Mouse (Mus musculus): ENCODE data around the gene Med17. TPM values are rescaled to one million over a fixed set of nuclear protein-coding genes. Genes with fewer than 3 reads are reported as not detected.

Gene Med17
- polyA plus RNA-seq, 1 experiment from 2014 or later = 37.3 TPM

DNA sequence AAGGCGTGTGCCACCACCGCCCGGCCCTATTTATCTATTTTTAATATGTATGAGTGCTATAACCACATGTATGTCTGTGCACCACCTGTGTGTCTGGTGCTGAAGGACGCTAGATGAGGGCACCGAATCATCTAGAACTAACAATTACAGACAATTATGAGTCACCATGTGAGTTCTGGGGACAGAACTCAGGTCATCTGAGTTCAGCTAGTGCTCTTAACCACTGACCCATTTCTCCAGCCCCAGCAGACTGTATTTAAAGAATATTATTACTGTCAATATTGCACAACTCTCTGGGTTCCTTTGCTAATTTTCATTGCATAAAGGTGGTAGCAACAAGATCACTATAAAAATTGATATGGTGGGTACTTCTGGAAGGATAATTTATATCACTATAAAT, 20.3 kb upstream of the Med17 start:
- H3K36me3 ChIP-seq (ENCODE audit: control insufficient read depth, insufficient read depth, low read length) = no peaks in the 10 kb centered on the region
- H3K4me1 ChIP-seq (replicated peaks; ENCODE audit: control insufficient read depth, insufficient read depth, low read length) = no peaks in the 10 kb centered on the region
- H3K9ac ChIP-seq (ENCODE audit: low read depth, low read length) = no peak overlapping the region
- no peak overlapping the region for H3K4me2 ChIP-seq (replicated peaks; ENCODE audit: low read depth, low read length)
- no peak overlapping the region for H3K4me3 ChIP-seq (ENCODE audit: low read depth, low read length)
- DNase-seq (ENCODE audit: low spot score) (no peak), ATAC-seq (ENCODE audit: low FRiP score) (no peak)
- H3K27me3 ChIP-seq (ENCODE audit: control insufficient read depth, insufficient read depth, low read length) = no peaks in the 10 kb centered on the region
- no peak overlapping the region for H3K27ac ChIP-seq (ENCODE audit: low read depth, low read length)
- 81% methylated on average over 5 of the region's 5 CpGs for WGBS
- H3K9me3 ChIP-seq (ENCODE audit: control insufficient read depth, low read length) = no peaks in the 10 kb centered on the region

DNA sequence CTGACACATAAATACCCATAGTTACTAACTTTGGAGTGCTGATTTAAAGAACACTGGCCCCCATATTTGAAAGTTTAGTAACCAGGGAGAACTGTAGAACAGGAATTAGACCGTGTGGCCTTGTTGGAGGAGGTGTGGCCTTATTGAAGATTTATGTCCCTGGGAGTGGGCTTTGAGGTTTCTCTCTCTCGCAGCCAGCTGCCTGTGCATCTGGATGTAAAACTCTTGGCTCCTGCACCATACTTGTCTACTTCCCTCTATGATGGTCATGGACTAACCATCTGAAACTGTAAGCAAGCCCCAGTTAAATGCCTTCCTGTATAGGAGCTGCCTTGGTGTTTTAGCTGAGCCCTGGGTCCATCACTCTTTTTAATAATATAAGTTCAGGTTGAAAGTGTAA, 18.7 kb upstream of the Med17 start:
- no peak overlapping the region for H3K27ac ChIP-seq (ENCODE audit: low read depth, low read length)
- no peak overlapping the region for H3K9ac ChIP-seq (ENCODE audit: low read depth, low read length)
- no peak overlapping the region for H3K4me2 ChIP-seq (replicated peaks; ENCODE audit: low read depth, low read length)
- H3K4me1 ChIP-seq (replicated peaks; ENCODE audit: control insufficient read depth, insufficient read depth, low read length) = no peaks in the 10 kb centered on the region
- DNase-seq (ENCODE audit: low spot score) (no peak), ATAC-seq (ENCODE audit: low FRiP score) (no peak)
- no peaks in the 10 kb centered on the region for H3K27me3 ChIP-seq (ENCODE audit: control insufficient read depth, insufficient read depth, low read length)
- H3K4me3 ChIP-seq (ENCODE audit: low read depth, low read length) = no peak overlapping the region
- 75% methylated on average over 2 of the region's 2 CpGs for WGBS
- H3K9me3 ChIP-seq (ENCODE audit: control insufficient read depth, low read length) = no peaks in the 10 kb centered on the region
- no peaks in the 10 kb centered on the region for H3K36me3 ChIP-seq (ENCODE audit: control insufficient read depth, insufficient read depth, low read length)

DNA sequence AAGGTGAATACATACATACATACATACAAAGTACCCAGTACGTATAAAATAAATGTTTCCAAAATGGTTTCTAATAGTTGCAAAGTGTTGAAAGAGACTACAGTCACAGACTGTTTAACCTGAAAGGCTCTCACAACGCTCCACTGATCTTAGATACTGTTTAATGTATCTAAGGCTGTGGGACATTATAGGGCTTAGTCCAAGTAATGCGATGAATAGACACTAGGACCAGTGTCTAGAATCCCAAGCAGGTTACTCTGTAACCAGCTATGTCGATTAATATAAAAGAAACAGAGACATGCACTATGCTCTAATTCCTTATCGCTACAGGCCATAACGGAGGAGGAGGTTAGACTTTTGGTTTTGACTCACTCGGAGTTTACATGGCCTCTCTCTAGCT, 17.4 kb upstream of the Med17 start:
- no peak for ATAC-seq (ENCODE audit: low FRiP score)
- DNase-seq (ENCODE audit: low spot score) = no peak
- H3K36me3 ChIP-seq (ENCODE audit: control insufficient read depth, insufficient read depth, low read length) = no peaks in the 10 kb centered on the region
- no peak overlapping the region for H3K4me3 ChIP-seq (ENCODE audit: low read depth, low read length)
- no peaks in the 10 kb centered on the region for H3K9me3 ChIP-seq (ENCODE audit: control insufficient read depth, low read length)
- WGBS = 94% methylated on average over 7 of the region's 7 CpGs
- no peaks in the 10 kb centered on the region for H3K4me1 ChIP-seq (replicated peaks; ENCODE audit: control insufficient read depth, insufficient read depth, low read length)
- no peak overlapping the region for H3K27ac ChIP-seq (ENCODE audit: low read depth, low read length)
- H3K9ac ChIP-seq (ENCODE audit: low read depth, low read length) = no peak overlapping the region
- no peaks in the 10 kb centered on the region for H3K27me3 ChIP-seq (ENCODE audit: control insufficient read depth, insufficient read depth, low read length)
- no peak overlapping the region for H3K4me2 ChIP-seq (replicated peaks; ENCODE audit: low read depth, low read length)

DNA sequence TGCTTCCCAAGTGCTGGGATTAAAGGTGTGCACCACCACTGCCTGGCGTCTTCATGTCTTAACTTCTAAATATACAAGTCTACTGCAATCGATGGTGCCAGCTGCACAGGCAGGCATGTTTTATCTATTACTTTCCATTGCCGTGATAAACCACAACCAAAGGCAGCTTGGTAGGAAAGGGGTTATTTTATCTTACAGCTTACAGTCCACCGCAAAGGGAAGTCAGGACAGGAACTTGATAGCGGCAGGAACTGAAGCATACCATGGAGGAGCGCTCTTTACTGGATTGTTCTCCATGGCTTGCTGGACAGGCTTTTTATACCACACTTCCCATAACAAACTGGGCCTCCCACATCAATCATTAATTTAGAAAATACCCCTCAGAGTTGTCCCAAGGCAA, 9.5 kb upstream of the Med17 start:
- Histone ChIP-seq H3K9ac (ENCODE audit: low read depth, low read length) (no peak overlapping the region), H3K36me3 (ENCODE audit: control insufficient read depth, insufficient read depth, low read length) (no peaks in the 10 kb centered on the region), H3K4me2 (replicated peaks; ENCODE audit: low read depth, low read length) (no peak overlapping the region), H3K9me3 (ENCODE audit: control insufficient read depth, low read length) (no peaks in the 10 kb centered on the region), H3K4me3 (ENCODE audit: low read depth, low read length) (no peak overlapping the region), H3K4me1 (replicated peaks; ENCODE audit: control insufficient read depth, insufficient read depth, low read length) (no peaks in the 10 kb centered on the region), H3K27ac (ENCODE audit: low read depth, low read length) (no peak overlapping the region), H3K27me3 (ENCODE audit: control insufficient read depth, insufficient read depth, low read length) (no peaks in the 10 kb centered on the region)
- no peak for ATAC-seq (ENCODE audit: low FRiP score)
- DNase-seq (ENCODE audit: low spot score) = no peak
- 92% methylated on average over 6 of the region's 6 CpGs for WGBS

DNA sequence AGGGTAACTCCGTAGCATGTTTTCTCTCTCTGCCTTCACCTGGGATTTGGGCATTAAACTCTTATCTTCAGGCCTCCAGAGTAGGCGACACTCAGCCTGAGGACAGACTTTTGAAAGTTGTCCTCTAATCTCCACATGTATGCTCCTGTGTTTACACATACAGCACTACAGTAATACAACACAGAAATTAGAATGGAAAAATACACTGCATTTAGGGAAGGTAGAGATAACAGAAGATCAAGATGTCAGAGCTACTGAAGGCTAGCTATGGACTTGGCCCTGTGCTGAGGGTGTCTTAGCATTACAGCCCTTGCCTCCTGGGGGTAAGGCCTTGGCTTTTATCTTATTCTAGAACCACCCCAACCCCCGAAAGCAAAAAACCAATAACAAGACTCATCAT, 8.7 kb upstream of the Med17 start:
- WGBS = 86% methylated on average over 3 of the region's 3 CpGs
- DNase-seq (ENCODE audit: low spot score) (no peak), ATAC-seq (ENCODE audit: low FRiP score) (no peak)
- no peak overlapping the region for H3K27ac ChIP-seq (ENCODE audit: low read depth, low read length)
- no peak overlapping the region for H3K9ac ChIP-seq (ENCODE audit: low read depth, low read length)
- no peaks in the 10 kb centered on the region for H3K36me3 ChIP-seq (ENCODE audit: control insufficient read depth, insufficient read depth, low read length)
- H3K4me3 ChIP-seq (ENCODE audit: low read depth, low read length) = no peak overlapping the region
- no peaks in the 10 kb centered on the region for H3K27me3 ChIP-seq (ENCODE audit: control insufficient read depth, insufficient read depth, low read length)
- no peaks in the 10 kb centered on the region for H3K4me1 ChIP-seq (replicated peaks; ENCODE audit: control insufficient read depth, insufficient read depth, low read length)
- no peak overlapping the region for H3K4me2 ChIP-seq (replicated peaks; ENCODE audit: low read depth, low read length)
- H3K9me3 ChIP-seq (ENCODE audit: control insufficient read depth, low read length) = no peaks in the 10 kb centered on the region

DNA sequence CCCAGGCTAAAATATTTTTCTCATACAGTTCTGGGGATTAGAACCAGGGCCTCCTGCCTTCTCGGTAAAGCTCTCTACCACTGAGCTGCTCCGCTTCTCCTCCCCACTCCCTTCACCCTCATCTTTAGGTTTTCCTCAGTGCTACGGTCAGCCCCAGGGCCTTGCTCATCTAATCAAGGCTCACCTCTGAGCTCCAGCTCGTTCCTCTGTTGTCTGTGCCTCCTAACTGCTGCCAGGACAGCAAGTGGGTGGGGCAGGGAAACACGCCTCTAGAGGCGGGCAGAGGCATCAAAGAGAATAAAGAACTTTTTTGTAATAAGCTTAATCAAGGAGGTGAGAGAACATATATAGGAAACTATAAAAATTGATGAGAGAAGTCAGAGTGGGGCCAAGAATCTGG, 8.1 kb upstream of the Med17 start:
- Histone ChIP-seq H3K9me3 (ENCODE audit: control insufficient read depth, low read length) (no peaks in the 10 kb centered on the region), H3K4me2 (replicated peaks; ENCODE audit: low read depth, low read length) (no peak overlapping the region), H3K27me3 (ENCODE audit: control insufficient read depth, insufficient read depth, low read length) (no peaks in the 10 kb centered on the region), H3K4me3 (ENCODE audit: low read depth, low read length) (no peak overlapping the region), H3K4me1 (replicated peaks; ENCODE audit: control insufficient read depth, insufficient read depth, low read length) (no peaks in the 10 kb centered on the region), H3K9ac (ENCODE audit: low read depth, low read length) (no peak overlapping the region), H3K27ac (ENCODE audit: low read depth, low read length) (no peak overlapping the region), H3K36me3 (ENCODE audit: control insufficient read depth, insufficient read depth, low read length) (no peaks in the 10 kb centered on the region)
- 55% methylated on average over 6 of the region's 6 CpGs for WGBS
- DNase-seq (ENCODE audit: low spot score) = no peak
- no peak for ATAC-seq (ENCODE audit: low FRiP score)

DNA sequence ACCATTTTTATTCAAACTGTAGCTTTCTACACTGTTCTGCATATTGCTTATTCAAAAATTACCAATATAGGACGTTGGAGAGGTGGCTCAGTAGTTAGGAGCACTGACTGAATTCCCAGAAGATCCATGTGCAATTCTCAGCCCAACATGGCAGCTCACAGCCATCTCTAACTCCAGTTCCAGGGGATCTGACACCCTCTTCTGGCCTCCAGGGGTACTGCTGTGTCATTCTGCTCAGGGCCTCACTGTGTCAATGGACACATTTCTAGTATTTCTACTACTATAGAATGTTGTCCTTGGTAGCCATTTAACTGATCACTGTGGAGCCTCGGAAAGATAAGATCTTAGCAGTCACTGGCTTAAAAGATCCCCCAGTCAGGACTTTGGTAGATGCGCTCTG, 5.7 kb upstream of the Med17 start:
- Histone ChIP-seq H3K27ac (ENCODE audit: low read depth, low read length) (no peak overlapping the region), H3K9ac (ENCODE audit: low read depth, low read length) (no peak overlapping the region), H3K4me1 (replicated peaks; ENCODE audit: control insufficient read depth, insufficient read depth, low read length) (0 out of 2 replicates have a peak, but pooled peaks cover 3% of the 10 kb centered on the region), H3K36me3 (ENCODE audit: control insufficient read depth, insufficient read depth, low read length) (no peaks in the 10 kb centered on the region), H3K4me2 (replicated peaks; ENCODE audit: low read depth, low read length) (no peak overlapping the region), H3K4me3 (ENCODE audit: low read depth, low read length) (no peak overlapping the region), H3K27me3 (ENCODE audit: control insufficient read depth, insufficient read depth, low read length) (no peaks in the 10 kb centered on the region), H3K9me3 (ENCODE audit: control insufficient read depth, low read length) (no peaks in the 10 kb centered on the region)
- ATAC-seq (ENCODE audit: low FRiP score) = no peak
- DNase-seq (ENCODE audit: low spot score) = no peak
- WGBS = 70% methylated on average over 3 of the region's 3 CpGs

DNA sequence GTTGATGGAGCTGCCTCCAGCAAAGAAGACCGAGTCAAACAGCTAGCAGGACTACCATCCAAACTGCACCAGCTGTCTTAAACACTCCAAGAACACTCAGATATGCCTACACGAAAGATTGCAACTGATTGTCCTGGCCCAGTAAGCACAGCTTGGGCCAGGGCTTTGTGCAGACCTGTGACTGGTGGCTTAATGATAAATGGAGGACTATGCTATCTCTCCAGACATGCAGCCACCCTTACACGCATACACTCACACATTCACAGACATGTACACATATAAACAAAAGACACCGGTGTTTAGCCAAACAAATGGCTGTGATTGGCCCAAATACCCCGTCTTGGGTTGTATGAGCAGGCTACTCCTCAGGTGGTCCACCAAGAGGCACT, 754 bp upstream of the Med17 start:
- H3K27ac ChIP-seq (ENCODE audit: low read depth, low read length) = no peak overlapping the region
- peak overlapping the region; percentile 77 for H3K4me2 ChIP-seq (replicated peaks; ENCODE audit: low read depth, low read length)
- peak overlapping the region; percentile 97 for H3K9ac ChIP-seq (ENCODE audit: low read depth, low read length)
- H3K4me1 ChIP-seq (replicated peaks; ENCODE audit: control insufficient read depth, insufficient read depth, low read length) = 0 out of 2 replicates have a peak, but pooled peaks cover 3% of the 10 kb centered on the region
- ATAC-seq (ENCODE audit: low FRiP score) (peak; percentile 18), DNase-seq (ENCODE audit: low spot score) (no peak)
- H3K4me3 ChIP-seq (ENCODE audit: low read depth, low read length) = peak overlapping the region; percentile 97
- no peaks in the 10 kb centered on the region for H3K27me3 ChIP-seq (ENCODE audit: control insufficient read depth, insufficient read depth, low read length)
- no peaks in the 10 kb centered on the region for H3K36me3 ChIP-seq (ENCODE audit: control insufficient read depth, insufficient read depth, low read length)
- H3K9me3 ChIP-seq (ENCODE audit: control insufficient read depth, low read length) = no peaks in the 10 kb centered on the region
- 51% methylated on average over 5 of the region's 5 CpGs for WGBS

DNA sequence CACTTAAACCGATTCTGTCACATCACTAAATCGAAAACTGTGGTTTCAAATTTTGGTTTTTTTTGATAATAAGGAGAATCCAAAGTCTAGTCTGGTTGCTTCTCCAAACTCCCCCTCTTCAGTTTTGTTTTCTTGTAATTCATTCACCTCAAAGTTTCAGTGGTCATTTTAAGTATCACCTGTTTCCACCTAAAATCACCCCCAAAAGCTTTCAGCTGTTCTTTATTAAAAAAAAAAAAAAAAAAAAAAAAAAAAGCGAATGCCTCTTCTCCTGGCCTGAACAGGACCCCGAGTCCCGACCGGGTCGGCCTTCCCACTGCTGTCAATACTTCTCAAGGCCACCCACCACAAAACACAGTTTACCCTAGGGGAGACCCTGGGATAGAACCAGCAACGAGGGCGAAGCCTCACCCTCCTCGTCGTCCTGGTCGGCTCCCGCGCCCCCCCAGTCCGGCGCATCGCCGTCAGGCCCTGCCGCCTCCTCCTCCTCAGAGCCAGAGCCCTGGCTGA, 537 bp downstream of the Med17 start:
- 0 out of 2 replicates have a peak, but pooled peaks cover 3% of the 10 kb centered on the region for H3K4me1 ChIP-seq (replicated peaks; ENCODE audit: control insufficient read depth, insufficient read depth, low read length)
- H3K27ac ChIP-seq (ENCODE audit: low read depth, low read length) = peak overlapping the region; percentile 79
- H3K36me3 ChIP-seq (ENCODE audit: control insufficient read depth, insufficient read depth, low read length) = no peaks in the 10 kb centered on the region
- H3K9me3 ChIP-seq (ENCODE audit: control insufficient read depth, low read length) = no peaks in the 10 kb centered on the region
- peak overlapping the region; percentile 97 for H3K4me3 ChIP-seq (ENCODE audit: low read depth, low read length)
- DNase-seq (ENCODE audit: low spot score) (no peak), ATAC-seq (ENCODE audit: low FRiP score) (no peak; the same call in 1 of the 2 replicates)
- H3K4me2 ChIP-seq (replicated peaks; ENCODE audit: low read depth, low read length) = peak overlapping the region; percentile 42
- no peaks in the 10 kb centered on the region for H3K27me3 ChIP-seq (ENCODE audit: control insufficient read depth, insufficient read depth, low read length)
- H3K9ac ChIP-seq (ENCODE audit: low read depth, low read length) = peak overlapping the region; percentile 97
- 10% methylated on average over 19 of the region's 19 CpGs for WGBS
